Mouse (Mus musculus): ENCODE results near the gene Prcd. TPM values are rescaled to one million over a fixed set of nuclear protein-coding genes. Genes with fewer than 3 reads are reported as not detected.
A peak's percentile ranks its signal among the peaks of the same experiment; 100 is the strongest.
"Not testable (repeated sequence)": the region's sequence is repeated elsewhere in the genome, so short reads cannot be mapped to it uniquely, and the experiment has no call there.

Gene Prcd
- polyA plus RNA-seq, 1 experiment from 2014 or later, result 3.4 TPM

GRCm38 (mm10) chr11:116627072-116628020, 26.0 kb upstream of the Prcd start:
- Histone ChIP-seq H3K9me3 (replicated peaks) (no peaks in the 10 kb centered on the region), H3K4me2 (no peak overlapping the region), H3K4me1 (peaks cover 16% of the 10 kb centered on the region), H3K27ac (replicated peaks) (no peak overlapping the region), H3K9ac (replicated peaks) (no peak overlapping the region), H3K27me3 (replicated peaks) (peaks cover 30% of the 10 kb centered on the region), H3K4me3 (replicated peaks) (no peak overlapping the region), H3K36me3 (no peaks in the 10 kb centered on the region)
- ATAC-seq (ENCODE audit: low FRiP score), result no peak
- WGBS, result 38% methylated on average over 10 of the region's 10 CpGs

DNA sequence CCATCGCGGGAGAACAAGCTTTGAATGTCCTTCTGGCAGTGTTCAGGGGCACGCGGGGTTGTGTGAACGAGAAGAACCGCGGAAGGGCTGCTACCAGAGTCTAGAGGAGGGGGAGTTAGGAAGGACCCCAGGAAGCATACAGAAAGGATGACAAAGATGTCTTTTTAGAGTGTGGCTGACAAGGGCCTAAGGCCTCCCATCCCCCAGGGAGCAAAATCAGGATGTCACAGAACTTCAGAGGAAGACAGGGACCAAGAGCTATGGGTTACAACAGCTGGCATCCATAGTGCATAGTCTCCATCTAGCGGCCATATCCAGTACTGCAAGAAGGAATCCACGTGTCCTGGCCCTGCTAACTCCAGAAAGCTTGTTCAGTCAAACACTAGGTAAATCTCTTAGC, 24.6 kb upstream of the Prcd start:
- peaks cover 19% of the 10 kb centered on the region for H3K27me3 ChIP-seq (replicated peaks)
- no peaks in the 10 kb centered on the region for H3K9me3 ChIP-seq (replicated peaks)
- no peak overlapping the region for H3K4me3 ChIP-seq (replicated peaks)
- no peaks in the 10 kb centered on the region for H3K36me3 ChIP-seq
- WGBS, result 62% methylated on average over 9 of the region's 9 CpGs
- no peak overlapping the region for H3K9ac ChIP-seq (replicated peaks)
- no peak overlapping the region for H3K4me2 ChIP-seq
- peak; percentile 74; the same call in 1 of the 2 replicates for ATAC-seq (ENCODE audit: low FRiP score)
- H3K27ac ChIP-seq (replicated peaks), result no peak overlapping the region
- H3K4me1 ChIP-seq, result peaks cover 13% of the 10 kb centered on the region

DNA sequence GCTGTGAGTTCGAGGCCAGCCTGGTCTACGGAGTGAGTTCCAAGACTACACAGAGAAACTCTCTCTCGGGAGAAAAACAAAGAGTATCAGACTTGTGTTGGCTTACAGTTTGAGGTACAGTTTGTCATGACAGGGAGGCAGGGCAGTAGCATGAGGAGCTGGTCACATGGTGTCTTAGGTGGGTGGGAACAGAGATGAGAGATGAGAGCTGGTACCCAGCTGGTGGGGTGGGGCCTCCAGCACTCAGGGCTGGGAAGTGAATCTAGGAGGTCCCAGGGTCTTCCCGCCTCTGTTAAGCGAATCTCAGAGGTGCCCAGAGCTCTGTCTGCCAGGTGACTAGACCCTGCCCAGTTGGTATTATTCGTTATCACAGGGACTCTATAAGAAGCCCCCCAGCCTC, 23.9 kb upstream of the Prcd start:
- Histone ChIP-seq H3K36me3 (no peaks in the 10 kb centered on the region), H3K9me3 (replicated peaks) (no peaks in the 10 kb centered on the region), H3K4me3 (replicated peaks) (no peak overlapping the region), H3K27me3 (replicated peaks) (peaks cover 12% of the 10 kb centered on the region), H3K4me1 (peaks cover 5% of the 10 kb centered on the region; the same call in 1 of the 2 replicates), H3K27ac (replicated peaks) (no peak overlapping the region), H3K9ac (replicated peaks) (no peak overlapping the region), H3K4me2 (no peak overlapping the region)
- 89% methylated on average over 6 of the region's 6 CpGs for WGBS
- ATAC-seq (ENCODE audit: low FRiP score), result no peak

DNA sequence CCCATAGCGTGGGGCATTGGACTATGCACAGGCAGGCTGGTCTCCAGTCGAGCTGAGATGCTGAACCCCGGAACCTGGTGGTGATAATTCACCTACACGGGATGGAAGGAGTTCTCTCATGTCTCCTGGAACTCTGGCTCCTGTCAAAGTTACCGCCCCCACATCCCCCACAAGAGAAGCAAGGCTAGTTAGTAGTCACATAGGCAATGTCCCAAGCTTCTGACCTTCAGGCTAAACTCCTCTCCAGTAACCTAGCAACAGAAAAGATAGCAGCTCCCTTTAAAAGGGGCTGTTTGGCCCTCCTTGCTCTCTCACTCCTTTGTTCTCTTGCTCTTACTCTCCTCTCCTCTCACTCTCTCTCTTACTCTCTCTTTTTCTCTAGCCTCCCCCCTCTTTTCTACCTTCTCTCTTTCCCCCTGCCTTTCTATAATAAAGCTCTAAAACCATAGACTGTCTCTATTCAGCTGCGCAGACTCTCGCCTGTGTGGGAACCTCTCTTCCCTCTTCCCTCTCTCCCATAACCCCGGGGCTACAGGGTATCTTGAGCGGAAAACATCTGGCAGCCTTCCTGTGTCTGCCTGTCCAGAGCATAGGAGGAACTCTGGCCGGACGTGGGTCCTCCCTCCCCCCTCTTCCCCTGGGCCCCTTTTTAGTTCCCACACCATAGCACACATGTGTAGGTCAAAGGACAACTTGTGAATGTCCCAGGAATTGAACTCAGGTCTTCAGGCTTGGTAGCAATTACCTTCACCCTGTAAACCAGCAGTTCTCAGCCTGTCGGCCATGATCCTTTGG, 23.0 kb upstream of the Prcd start:
- H3K9me3 ChIP-seq (replicated peaks), result no peaks in the 10 kb centered on the region
- no peak for ATAC-seq (ENCODE audit: low FRiP score)
- 0 out of 2 replicates have a peak, but pooled peaks cover 3% of the 10 kb centered on the region for H3K4me1 ChIP-seq
- no peak overlapping the region for H3K27ac ChIP-seq (replicated peaks)
- 56% methylated on average over 12 of the region's 12 CpGs for WGBS
- no peaks in the 10 kb centered on the region for H3K36me3 ChIP-seq
- peaks cover 3% of the 10 kb centered on the region for H3K27me3 ChIP-seq (replicated peaks)
- no peak overlapping the region for H3K4me3 ChIP-seq (replicated peaks)
- no peak overlapping the region for H3K9ac ChIP-seq (replicated peaks)
- H3K4me2 ChIP-seq, result no peak overlapping the region

DNA sequence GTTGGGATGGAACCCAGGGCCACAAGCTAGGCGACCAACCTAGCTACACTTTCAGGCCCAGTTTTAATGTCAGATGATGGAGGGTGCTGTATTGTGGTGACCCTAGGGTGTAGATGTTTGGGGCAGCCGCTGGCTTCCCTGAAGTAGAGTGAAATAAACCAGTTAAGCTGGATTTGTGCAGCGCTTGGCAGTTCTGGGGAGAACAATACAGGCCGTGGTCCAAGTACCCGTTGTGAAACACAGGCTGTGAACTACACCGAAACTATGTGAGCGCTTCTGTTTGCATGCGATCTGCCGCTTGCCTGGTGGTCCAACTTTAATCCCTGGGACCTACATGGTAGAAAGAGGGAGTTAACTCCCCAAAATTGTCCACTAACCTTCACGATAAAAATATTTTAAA, 20.4 kb upstream of the Prcd start:
- Histone ChIP-seq H3K27ac (replicated peaks) (no peak overlapping the region), H3K4me2 (no peak overlapping the region), H3K9me3 (replicated peaks) (no peaks in the 10 kb centered on the region), H3K9ac (replicated peaks) (no peak overlapping the region), H3K27me3 (replicated peaks) (no peaks in the 10 kb centered on the region), H3K36me3 (no peaks in the 10 kb centered on the region), H3K4me3 (replicated peaks) (no peak overlapping the region), H3K4me1 (0 out of 2 replicates have a peak, but pooled peaks cover 3% of the 10 kb centered on the region)
- no peak for ATAC-seq (ENCODE audit: low FRiP score)
- WGBS, result 81% methylated on average over 10 of the region's 10 CpGs

DNA sequence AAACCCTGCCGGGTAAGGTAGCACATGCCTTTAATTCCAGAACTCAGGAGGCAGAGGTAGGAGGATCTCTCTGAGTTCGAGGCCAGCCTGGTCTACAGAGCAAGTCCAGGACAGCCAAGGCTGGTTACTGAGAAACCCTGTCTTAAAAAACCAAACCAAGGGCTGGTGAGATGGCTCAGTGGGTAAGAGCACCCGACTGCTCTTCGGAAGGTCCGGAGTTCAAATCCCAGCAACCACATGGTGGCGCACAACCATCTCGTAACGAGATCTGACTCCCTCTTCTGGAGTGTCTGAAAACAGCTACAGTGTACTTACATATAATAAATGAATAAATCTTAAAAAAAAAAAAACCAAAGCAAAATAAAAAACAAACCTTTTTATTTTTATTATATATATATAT, 16.7 kb upstream of the Prcd start:
- WGBS, result 74% methylated on average over 8 of the region's 8 CpGs

GRCm38 (mm10) chr11:116641168-116641567, 12.2 kb upstream of the Prcd start:
- 0 out of 2 replicates have a peak, but pooled peaks cover 2% of the 10 kb centered on the region for H3K27me3 ChIP-seq (replicated peaks)
- 50% methylated on average over 5 of the region's 5 CpGs for WGBS
- H3K36me3 ChIP-seq, result no peaks in the 10 kb centered on the region
- H3K27ac ChIP-seq (replicated peaks), result no peak overlapping the region
- no peak overlapping the region for H3K9ac ChIP-seq (replicated peaks)
- no peak for ATAC-seq (ENCODE audit: low FRiP score)
- no peaks in the 10 kb centered on the region for H3K9me3 ChIP-seq (replicated peaks)
- no peak overlapping the region for H3K4me2 ChIP-seq
- H3K4me3 ChIP-seq (replicated peaks), result no peak overlapping the region
- peaks cover 18% of the 10 kb centered on the region for H3K4me1 ChIP-seq

More for the DNA sequence above, 16.7 kb upstream of the Prcd start:
- H3K4me3 ChIP-seq (replicated peaks); H3K27ac ChIP-seq (replicated peaks); H3K36me3 ChIP-seq; H3K9ac ChIP-seq (replicated peaks); H3K9me3 ChIP-seq (replicated peaks); ATAC-seq (ENCODE audit: low FRiP score); H3K27me3 ChIP-seq (replicated peaks); H3K4me2 ChIP-seq; H3K4me1 ChIP-seq: not testable (repeated sequence)

- Histone ChIP-seq H3K9me3 (replicated peaks) (no peaks in the 10 kb centered on the region), H3K27ac (replicated peaks) (no peak overlapping the region), H3K36me3 (no peaks in the 10 kb centered on the region), H3K4me2 (no peak overlapping the region), H3K27me3 (replicated peaks) (0 out of 2 replicates have a peak, but pooled peaks cover 2% of the 10 kb centered on the region), H3K9ac (replicated peaks) (no peak overlapping the region), H3K4me1 (peaks cover 18% of the 10 kb centered on the region), H3K4me3 (replicated peaks) (no peak overlapping the region)
- ATAC-seq (ENCODE audit: low FRiP score), result no peak
- WGBS, result 71% methylated on average over 3 of the region's 3 CpGs
Measured at GRCm38 (mm10) chr11:116641731-116642130, 11.6 kb upstream of the Prcd start.

- H3K27me3 ChIP-seq (replicated peaks), result 0 out of 2 replicates have a peak, but pooled peaks cover 2% of the 10 kb centered on the region
- peaks cover 18% of the 10 kb centered on the region for H3K4me1 ChIP-seq
- WGBS, result 36% methylated on average over 14 of the region's 14 CpGs
- peak overlapping the region; percentile 57 for H3K4me2 ChIP-seq
- H3K4me3 ChIP-seq (replicated peaks), result peak overlapping the region; percentile 8
- peak overlapping the region; percentile 28; the same call in 1 of the 2 replicates for H3K9ac ChIP-seq (replicated peaks)
- ATAC-seq (ENCODE audit: low FRiP score), result peak; percentile 81
- peak overlapping the region; percentile 52 for H3K27ac ChIP-seq (replicated peaks)
- H3K9me3 ChIP-seq (replicated peaks), result no peaks in the 10 kb centered on the region
- H3K36me3 ChIP-seq, result no peaks in the 10 kb centered on the region
Measured at GRCm38 (mm10) chr11:116642681-116643578, 10.4 kb upstream of the Prcd start.

GRCm38 (mm10) chr11:116643579-116644224, 9.6 kb upstream of the Prcd start:
- ATAC-seq (ENCODE audit: low FRiP score), result no peak
- 6% methylated on average over 19 of the region's 19 CpGs for WGBS
- Histone ChIP-seq H3K9ac (replicated peaks) (peak overlapping the region; percentile 28), H3K27me3 (replicated peaks) (0 out of 2 replicates have a peak, but pooled peaks cover 2% of the 10 kb centered on the region), H3K4me3 (replicated peaks) (peak overlapping the region; percentile 8), H3K4me2 (peak overlapping the region; percentile 57), H3K9me3 (replicated peaks) (no peaks in the 10 kb centered on the region), H3K27ac (replicated peaks) (peak overlapping the region; percentile 52), H3K4me1 (peaks cover 24% of the 10 kb centered on the region), H3K36me3 (0 out of 2 replicates have a peak, but pooled peaks cover 3% of the 10 kb centered on the region)

Measured in neural tube, embryonic 15.5 days (tissue).